Comparison of ENCODE assay signal across 10 mouse cellular contexts in the genomic region with DNA sequence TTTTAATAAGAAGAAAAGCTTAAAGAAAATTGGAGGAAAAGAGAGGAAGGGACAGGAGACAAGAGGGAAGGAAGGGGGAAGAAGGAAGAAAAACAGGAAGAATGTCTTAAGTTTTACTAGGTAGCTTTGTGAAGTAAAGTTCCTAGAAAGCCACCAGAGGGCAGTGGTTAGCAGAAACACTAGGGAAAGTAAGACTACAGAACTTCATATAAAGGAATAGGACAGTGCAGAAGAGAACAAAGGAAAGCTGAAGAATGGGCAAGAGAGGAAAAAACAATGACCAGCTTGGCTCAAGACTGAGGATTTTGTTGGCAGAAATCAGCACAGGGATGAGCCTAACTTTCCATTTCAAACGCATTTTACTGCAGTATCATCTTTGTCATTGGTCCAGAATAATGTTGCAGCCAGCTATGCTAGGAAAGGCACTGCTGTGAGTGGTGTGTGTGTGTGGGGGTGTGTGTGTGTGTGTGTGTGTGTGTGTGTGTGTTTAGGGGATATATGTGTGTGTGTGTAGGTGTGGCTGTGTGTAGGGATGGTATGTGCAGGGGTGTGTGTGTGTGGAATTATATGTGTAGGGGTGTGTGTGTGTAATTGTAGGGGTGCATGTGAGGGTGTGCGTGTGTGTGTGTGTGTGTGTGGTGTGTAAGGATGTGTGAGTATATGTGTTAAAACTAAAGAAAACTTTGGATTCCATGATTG. TPM values are rescaled to one million over a fixed set of nuclear protein-coding genes. Genes with fewer than 3 reads are reported as not detected.
DNase-seq lines count a peak whose midpoint lies in the region; ATAC-seq and TF ChIP-seq lines count a peak whose summit lies in the region.
"Had no signal": no experiment of that assay in that cellular context is flagged by ENCODE, and none has a peak within 500 bp of the region (broad histone marks: within the 10 kb centered on the region; RNA-seq: fewer than 3 reads in every experiment).

No protein-coding gene starts in this region.

- H3K9me3 ChIP-seq in ES-E14 (ENCODE audit: control insufficient read depth, insufficient read depth, low read depth, low read length) = no peaks in the 10 kb centered on the region
- no peaks in the 10 kb centered on the region for H3K9me3 ChIP-seq in lung, postnatal 0 days (ENCODE audit: low read length)
- H3K9me3 ChIP-seq: stomach, embryonic 15.5 days had no signal

- no peaks in the 10 kb centered on the region for H3K27me3 ChIP-seq in lung, postnatal 0 days (replicated peaks; ENCODE audit: insufficient read depth, low read length)
- H3K27me3 ChIP-seq: stomach, embryonic 15.5 days had no signal

- no peak for TF ChIP-seq CTCF in brain, embryonic 14.5 days (IDR thresholded peaks at IDR 0.05; ENCODE audit: borderline replicate concordance, extremely low read depth, insufficient read depth, insufficient read length)
- peak; percentile 66 for TF ChIP-seq CTCF in lung, postnatal 0 days (IDR thresholded peaks at IDR 0.05)

- no peak overlapping the region for H3K4me2 ChIP-seq in lung, postnatal 0 days (replicated peaks; ENCODE audit: low read depth, low read length)
- H3K4me2 ChIP-seq: stomach, embryonic 15.5 days had no signal

- ATAC-seq in lung, postnatal 0 days = no peak

- no peak overlapping the region for H3K4me3 ChIP-seq in ES-E14 (ENCODE audit: insufficient read depth in 1 of 2, low read depth in 1 of 2, low read length in 2 of 2, poor library complexity in 1 of 2, severe bottlenecking in 1 of 2)
- no peak overlapping the region for H3K4me3 ChIP-seq in lung, postnatal 0 days (ENCODE audit: low read depth, low read length)
- H3K4me3 ChIP-seq: stomach, embryonic 15.5 days had no signal

- TF ChIP-seq EP300 in lung, postnatal 0 days (IDR thresholded peaks at IDR 0.05) = no peak

- WGBS in lung, postnatal 0 days = 78% methylated on average over 2 of the region's 2 CpGs

- H3K9ac ChIP-seq in ES-E14 (ENCODE audit: insufficient read depth, low read depth, low read length, poor library complexity, severe bottlenecking) = no peak overlapping the region
- H3K9ac ChIP-seq in lung, postnatal 0 days (replicated peaks; ENCODE audit: low read depth) = no peak overlapping the region
- H3K9ac ChIP-seq: stomach, embryonic 15.5 days had no signal

- in situ Hi-C loops in ES-E14 (cut with MboI; ENCODE audit: low sequenced_read_pairs in 2 of 2, unreplicated experiment in 2 of 2) = no loop called here

- no peak overlapping the region for H3K27ac ChIP-seq in ES-E14 (ENCODE audit: insufficient read depth, low read depth, low read length, poor library complexity, severe bottlenecking)
- no peak overlapping the region for H3K27ac ChIP-seq in lung, postnatal 0 days (ENCODE audit: low read length)
- H3K27ac ChIP-seq: stomach, embryonic 15.5 days had no signal

- H3K4me1 ChIP-seq in ES-E14 (ENCODE audit: control insufficient read depth in 2 of 2, insufficient read depth in 2 of 2, low read length in 2 of 2, poor library complexity in 1 of 2) = no peaks in the 10 kb centered on the region
- no peaks in the 10 kb centered on the region for H3K4me1 ChIP-seq in lung, postnatal 0 days (ENCODE audit: insufficient read depth, low read depth, low read length)
- H3K4me1 ChIP-seq: stomach, embryonic 15.5 days had no signal

- H3K36me3 ChIP-seq in ES-E14 (ENCODE audit: control insufficient read depth, insufficient read depth, low read length, poor library complexity, severe bottlenecking) = no peaks in the 10 kb centered on the region
- no peaks in the 10 kb centered on the region for H3K36me3 ChIP-seq in lung, postnatal 0 days (ENCODE audit: insufficient read depth, low read length)
- H3K36me3 ChIP-seq: stomach, embryonic 15.5 days had no signal

- TF ChIP-seq POLR2A in brain, embryonic 14.5 days (IDR thresholded peaks at IDR 0.05; ENCODE audit: borderline replicate concordance, extremely low read depth, insufficient read depth, insufficient read length, poor library complexity, severe bottlenecking) = no peak

- peak; percentile 25 to 36 for DNase-seq in layer of hippocampus, postnatal 10 days (ENCODE audit: low spot score in 2 of 2)
- DNase-seq in layer of hippocampus, adult 9-10 months (ENCODE audit: low spot score) = no peak
- DNase-seq in ES-E14 (ENCODE audit: low read depth, low spot score) = peak; percentile 41
- peak; percentile 87 for DNase-seq in brain, embryonic 14.5 days (ENCODE audit: low read depth)
- DNase-seq in heart, postnatal 4 days = peak; percentile 22
- DNase-seq in lung, postnatal 0 days (ENCODE audit: low spot score) = peak; percentile 73
- DNase-seq in right cerebral cortex, postnatal 4 days = peak; percentile 45
- no peak for DNase-seq in T-cell, adult 2 months (ENCODE audit: low spot score)

TF ChIP-seq in ES-E14, 5 proteins besides CTCF, POLR2A, EP300 and RAD21:
- no peak for TF ChIP-seq CHD2 (IDR thresholded peaks at IDR 0.05; ENCODE audit: low read depth, low read length)
- TF ChIP-seq ZNF384 (IDR thresholded peaks at IDR 0.05; ENCODE audit: low read depth, low read length) = no peak
- no peak for TF ChIP-seq ZC3H11A (IDR thresholded peaks at IDR 0.05; ENCODE audit: borderline replicate concordance, low read depth, low read length)
- TF ChIP-seq MAFK (IDR thresholded peaks at IDR 0.05; ENCODE audit: insufficient read depth, low read depth, low read length) = no peak
- no peak for TF ChIP-seq HCFC1 (IDR thresholded peaks at IDR 0.05; ENCODE audit: borderline replicate concordance, insufficient read depth, low read length)
TF ChIP-seq in ES-E14: peak in this region for 0.

RNA-seq across cellular contexts. Expression of a gene that starts 25.2 kb away (rescaled TPM):
- 1 to 10 TPM; 4.6 to 6.3 TPM for total RNA-seq in layer of hippocampus, postnatal 10 days (2021)
- 0.13 TPM in 1 of 2 replicates, not detected in the other for total RNA-seq in ES-E14 (2012; rRNA removed)
- polyA plus RNA-seq in brain, embryonic 14.5 days (2012; rRNA removed) = 1.5 and 2.5 TPM in 2 replicates
- under 1 TPM in 1 of 2 experiments, not detected in 1; 0.17 TPM for total RNA-seq in heart, postnatal 4 days (2021)
- 0.20 and 0.37 TPM in 2 replicates for polyA plus RNA-seq in lung, postnatal 0 days (2015; fragmentation: Nextera tagmentation; extraction: Ambion mirVana)
- polyA plus RNA-seq: liver, embryonic 16.5 days had no signal

RNA-seq across cellular contexts. Expression of a gene that starts 31.9 kb away (rescaled TPM):
- under 1 TPM in 1 of 2 experiments, not detected in 1; 0.20 TPM for total RNA-seq in layer of hippocampus, postnatal 10 days (2021)
- total RNA-seq in ES-E14 (2012; rRNA removed) = not detected in 2 replicates
- 0.10 TPM in 1 of 2 replicates, not detected in the other for polyA plus RNA-seq in brain, embryonic 14.5 days (2012; rRNA removed)
- not detected for total RNA-seq in heart, postnatal 4 days (2021)
- polyA plus RNA-seq in lung, postnatal 0 days (2015; fragmentation: Nextera tagmentation; extraction: Ambion mirVana) = not detected in 2 replicates
- polyA plus RNA-seq: liver, embryonic 16.5 days; stomach, embryonic 15.5 days had no signal

Comparison
In these comparisons a context has a peak if more than half of its experiments do, and no peak if none do; other contexts are left out.
1. DNase-seq: peak in layer of hippocampus, postnatal 10 days (2 of 2), ES-E14 (single experiment), brain, embryonic 14.5 days (single experiment), heart, postnatal 4 days (single experiment), lung, postnatal 0 days (single experiment) and right cerebral cortex, postnatal 4 days (single experiment); none in layer of hippocampus, adult 9-10 months (single experiment) and T-cell, adult 2 months (single experiment).